Mouse (Mus musculus) myocyte (in vitro differentiated cells): Measurements from ENCODE around the gene Wdr20. TPM values are rescaled to one million over a fixed set of nuclear protein-coding genes. Genes with fewer than 3 reads are reported as not detected.

Experiments used
- H3K27me3 ChIP-seq: one replicate; pipeline ENCODE4 v1.6.1; 2011; ENCODE audit not compliant: control insufficient read depth, insufficient read depth, insufficient read length
- H3K36me3 ChIP-seq: one replicate; pipeline ENCODE4 v1.6.1; 2011; ENCODE audit not compliant: control insufficient read depth, insufficient read depth
- H3K4me2 ChIP-seq: one replicate; pipeline ENCODE4 v1.6.1; 2011; ENCODE audit warnings: low read depth, control low read depth
- H3K4me3 ChIP-seq: one replicate; pipeline ENCODE4 v1.5.1; 2011; ENCODE audit warnings: mild to moderate bottlenecking, control low read depth, moderate library complexity
- H3K79me2 ChIP-seq: one replicate; pipeline ENCODE4 v1.6.1; 2011; ENCODE audit not compliant: control insufficient read depth, insufficient read depth
- H3ac ChIP-seq: one replicate; pipeline ENCODE4 v1.6.1; 2011; ENCODE audit not compliant: control insufficient read depth, insufficient read length
- CEBPB ChIP-seq: IDR thresholded peaks from 2 replicates; pipeline ENCODE4 v1.6.1; 2011; ENCODE audit warnings: mild to moderate bottlenecking, moderate library complexity; ENCODE audit not compliant: poor library complexity, insufficient read depth, severe bottlenecking
- E2F4 ChIP-seq: IDR thresholded peaks from one replicate; pipeline ENCODE4 v1.6.1; 2011; ENCODE audit warnings: mild to moderate bottlenecking, control low read depth, moderate library complexity; ENCODE audit not compliant: insufficient read depth
- MAX ChIP-seq: IDR thresholded peaks from one replicate; pipeline ENCODE4 v1.6.1; 2011; ENCODE audit warnings: low read depth, mild to moderate bottlenecking, control low read depth
- MYOD1 ChIP-seq, 3 experiments: IDR thresholded peaks; one replicate each; pipeline ENCODE4 v1.6.1; 2011; ENCODE audit warnings: control low read depth in 2 of 3, low read depth in 2 of 3, mild to moderate bottlenecking in 2 of 3, moderate library complexity in 1 of 3; ENCODE audit not compliant: insufficient read length in 2 of 3, control insufficient read depth in 1 of 3
- MYOG ChIP-seq, 3 experiments: IDR thresholded peaks; one replicate each; pipeline ENCODE4 v1.6.1; 2011; ENCODE audit warnings: control low read depth in 2 of 3, low read depth in 2 of 3, mild to moderate bottlenecking in 2 of 3; ENCODE audit not compliant: insufficient read length in 2 of 3, control insufficient read depth in 1 of 3, insufficient read depth in 1 of 3
- POLR2A ChIP-seq: IDR thresholded peaks from one replicate; pipeline ENCODE4 v1.6.1; 2011; ENCODE audit warnings: low read depth, mild to moderate bottlenecking, control low read depth, moderate library complexity; ENCODE audit not compliant: insufficient read length
- POLR2AphosphoS2 ChIP-seq: IDR thresholded peaks from one replicate; pipeline ENCODE4 v1.6.1; 2011; ENCODE audit warnings: low read depth, control low read depth; ENCODE audit not compliant: insufficient read length
- REST ChIP-seq: IDR thresholded peaks from one replicate; pipeline ENCODE4 v1.6.1; 2011; ENCODE audit warnings: mild to moderate bottlenecking, control low read depth, moderate library complexity; ENCODE audit not compliant: insufficient read depth, insufficient read length
- SRF ChIP-seq: IDR thresholded peaks from one replicate; pipeline ENCODE4 v1.6.1; 2011; ENCODE audit warnings: low read depth; ENCODE audit not compliant: control insufficient read depth, insufficient read length
- TCF12 ChIP-seq: IDR thresholded peaks from one replicate; pipeline ENCODE4 v1.6.1; 2011; ENCODE audit warnings: mild to moderate bottlenecking, control low read depth; ENCODE audit not compliant: poor library complexity, insufficient read depth, severe bottlenecking
- TCF3 ChIP-seq: IDR thresholded peaks from one replicate; pipeline ENCODE4 v1.6.1; 2011; ENCODE audit warnings: low read depth, control low read depth; ENCODE audit not compliant: insufficient read length
- USF1 ChIP-seq: IDR thresholded peaks from one replicate; pipeline ENCODE4 v1.6.1; 2011; ENCODE audit warnings: low read depth, mild to moderate bottlenecking, control low read depth, moderate library complexity
- polyA plus RNA-seq: library from polyadenylated mRNA; unstranded; fragments of >200 nt; fragmentation: generic; extraction: Trizol; gene quantifications from one replicate; pipeline ENCODE4 v1.2.1, GENCODE M21; 2012; ENCODE audit warnings: missing spikeins

Wdr20 gene
- polyA plus RNA-seq, 1 experiment = 13.9 TPM

- no peak overlapping the region for H3K4me3 ChIP-seq
- TF ChIP-seq CEBPB (no peak), TCF12 (no peak), TCF3 (no peak), POLR2A (no peak), MYOD1 (IDR thresholded peaks at IDR 0.05; ENCODE audit: control insufficient read depth in 1 of 3, insufficient read length in 2 of 3, low read depth in 2 of 3) (no peak), USF1 (no peak), MAX (no peak), MYOG (IDR thresholded peaks at IDR 0.05; ENCODE audit: control insufficient read depth in 1 of 3, insufficient read depth in 1 of 3, insufficient read length in 2 of 3, low read depth in 2 of 3) (no peak), POLR2AphosphoS2 (no peak), REST (no peak)
- no peaks in the 10 kb centered on the region for H3K79me2 ChIP-seq
- no peak overlapping the region for H3K4me2 ChIP-seq
- no peaks in the 10 kb centered on the region for H3K27me3 ChIP-seq
- H3ac ChIP-seq = no peak overlapping the region
- no peaks in the 10 kb centered on the region for H3K36me3 ChIP-seq
Measured at GRCm38 (mm10) chr12:110808430-110808829, 70.7 kb downstream of the Wdr20 start.

GRCm38 (mm10) chr12:110808848-110809247, 71.1 kb downstream of the Wdr20 start:
- TF ChIP-seq POLR2A = no peak
- no peak for TF ChIP-seq E2F4
- no peak for TF ChIP-seq MYOG (IDR thresholded peaks at IDR 0.05; ENCODE audit: control insufficient read depth in 1 of 3, insufficient read depth in 1 of 3, insufficient read length in 2 of 3, low read depth in 2 of 3)
- no peak for TF ChIP-seq POLR2AphosphoS2
- Histone ChIP-seq H3ac (no peak overlapping the region), H3K27me3 (no peaks in the 10 kb centered on the region), H3K4me2 (no peak overlapping the region), H3K79me2 (no peaks in the 10 kb centered on the region), H3K36me3 (no peaks in the 10 kb centered on the region), H3K4me3 (no peak overlapping the region)

- Histone ChIP-seq H3ac (no peak overlapping the region), H3K27me3 (no peaks in the 10 kb centered on the region), H3K36me3 (no peaks in the 10 kb centered on the region), H3K4me3 (no peak overlapping the region), H3K79me2 (no peaks in the 10 kb centered on the region), H3K4me2 (no peak overlapping the region)
- no peak for TF ChIP-seq SRF
- no peak for TF ChIP-seq CEBPB
- TF ChIP-seq MAX = no peak
- no peak for TF ChIP-seq USF1
- no peak for TF ChIP-seq E2F4
- TF ChIP-seq REST = no peak
- no peak for TF ChIP-seq MYOD1 (IDR thresholded peaks at IDR 0.05; ENCODE audit: control insufficient read depth in 1 of 3, insufficient read length in 2 of 3, low read depth in 2 of 3)
- no peak for TF ChIP-seq POLR2AphosphoS2
- TF ChIP-seq POLR2A = no peak
- no peak for TF ChIP-seq TCF12
- TF ChIP-seq TCF3 = no peak
- no peak for TF ChIP-seq MYOG (IDR thresholded peaks at IDR 0.05; ENCODE audit: control insufficient read depth in 1 of 3, insufficient read depth in 1 of 3, insufficient read length in 2 of 3, low read depth in 2 of 3)
Measured at GRCm38 (mm10) chr12:110813132-110813531, 75.4 kb downstream of the Wdr20 start.

- Histone ChIP-seq H3K36me3 (no peaks in the 10 kb centered on the region), H3K79me2 (no peaks in the 10 kb centered on the region), H3K4me3 (no peak overlapping the region), H3ac (no peak overlapping the region), H3K4me2 (no peak overlapping the region), H3K27me3 (no peaks in the 10 kb centered on the region)
- no peak for TF ChIP-seq MAX
- no peak for TF ChIP-seq E2F4
- TF ChIP-seq USF1 = no peak
- no peak for TF ChIP-seq TCF12
Measured at GRCm38 (mm10) chr12:110813624-110814023, 75.9 kb downstream of the Wdr20 start.

GRCm38 (mm10) chr12:110814924-110815323, 77.2 kb downstream of the Wdr20 start:
- no peak for TF ChIP-seq MAX
- no peak for TF ChIP-seq REST
- TF ChIP-seq MYOD1 (IDR thresholded peaks at IDR 0.05; ENCODE audit: control insufficient read depth in 1 of 3, insufficient read length in 2 of 3, low read depth in 2 of 3) = no peak
- no peak for TF ChIP-seq POLR2A
- TF ChIP-seq CEBPB = no peak
- no peak for TF ChIP-seq USF1
- no peak for TF ChIP-seq POLR2AphosphoS2
- no peak for TF ChIP-seq E2F4
- TF ChIP-seq TCF3 = no peak
- no peak for TF ChIP-seq MYOG (IDR thresholded peaks at IDR 0.05; ENCODE audit: control insufficient read depth in 1 of 3, insufficient read depth in 1 of 3, insufficient read length in 2 of 3, low read depth in 2 of 3)
- TF ChIP-seq TCF12 = no peak
- no peak for TF ChIP-seq SRF
- Histone ChIP-seq H3K4me2 (no peak overlapping the region), H3K4me3 (no peak overlapping the region), H3K79me2 (no peaks in the 10 kb centered on the region), H3K27me3 (no peaks in the 10 kb centered on the region), H3K36me3 (no peaks in the 10 kb centered on the region), H3ac (no peak overlapping the region)
